Mouse (Mus musculus) MEL (cell line): Measurements from ENCODE around the gene Retreg2.

Experiments
- BHLHE40 ChIP-seq: IDR thresholded peaks from 2 replicates; pipeline ENCODE4 v1.6.1; 2012; ENCODE audit warnings: low read depth, mild to moderate bottlenecking, inconsistent platforms, low read length, improper control_type of control experiment, borderline replicate concordance
- CHD2 ChIP-seq: IDR thresholded peaks from 2 replicates; pipeline ENCODE4 v1.6.1; 2011; ENCODE audit warnings: low read length, improper control_type of control experiment
- CTCF ChIP-seq, 3 experiments: IDR thresholded peaks in 2 of 3; conservative IDR thresholded peaks in 1 of 3; 2 replicates each; pipeline ENCODE4 v1.5.1; 2011 to 2012; ENCODE audit warnings: low read length in 3 of 3, low read depth in 2 of 3, mild to moderate bottlenecking in 2 of 3, improper control_type of control experiment in 1 of 3, inconsistent platforms in 1 of 3, mixed read lengths in 1 of 3, moderate library complexity in 1 of 3; ENCODE audit not compliant: control insufficient read depth in 1 of 3, insufficient read depth in 1 of 3, poor library complexity in 1 of 3, severe bottlenecking in 1 of 3
- EP300 ChIP-seq, 2 experiments: IDR thresholded peaks; 2 replicates each; pipeline ENCODE4 v1.6.1; 2011; ENCODE audit warnings: improper control_type of control experiment in 2 of 2, low read length in 2 of 2, low read depth in 1 of 2, mild to moderate bottlenecking in 1 of 2
- GATA1 ChIP-seq: IDR thresholded peaks from 2 replicates; pipeline ENCODE4 v1.6.1; 2011; ENCODE audit warnings: low read depth, low read length, improper control_type of control experiment
- HCFC1 ChIP-seq: IDR thresholded peaks from 2 replicates; pipeline ENCODE4 v1.6.1; 2012; ENCODE audit warnings: low read depth, mild to moderate bottlenecking, inconsistent platforms, low read length, improper control_type of control experiment, moderate library complexity
- MAX ChIP-seq: IDR thresholded peaks from 2 replicates; pipeline ENCODE4 v1.6.1; 2011; ENCODE audit warnings: low read length, improper control_type of control experiment
- MEF2A ChIP-seq: IDR thresholded peaks from 2 replicates; pipeline ENCODE4 v1.6.1; 2014; ENCODE audit warnings: low read depth, mild to moderate bottlenecking, inconsistent platforms, low read length, improper control_type of control experiment; ENCODE audit not compliant: poor library complexity, insufficient replicate concordance, severe bottlenecking; ENCODE audit errors: extremely low read depth
- POLR2A ChIP-seq, 2 experiments: IDR thresholded peaks; 2 replicates each; pipeline ENCODE4 v1.6.1; 2011 to 2012; ENCODE audit warnings: low read length in 2 of 2, mild to moderate bottlenecking in 2 of 2, control low read depth in 1 of 2, improper control_type of control experiment in 1 of 2, low read depth in 1 of 2, moderate library complexity in 1 of 2; ENCODE audit not compliant: control insufficient read depth in 1 of 2, insufficient read depth in 1 of 2, poor library complexity in 1 of 2
- POLR2AphosphoS2 ChIP-seq: IDR thresholded peaks from 2 replicates; pipeline ENCODE4 v1.6.1; 2011; ENCODE audit warnings: low read length, improper control_type of control experiment
- TAL1 ChIP-seq: IDR thresholded peaks from 2 replicates; pipeline ENCODE4 v1.6.1; 2012; ENCODE audit warnings: mild to moderate bottlenecking, inconsistent platforms, low read length, moderate library complexity, mixed read lengths
- TCF12 ChIP-seq: IDR thresholded peaks from 2 replicates; pipeline ENCODE4 v1.6.1; 2014; ENCODE audit warnings: low read depth, mild to moderate bottlenecking, inconsistent platforms, low read length, improper control_type of control experiment, moderate library complexity
- ZKSCAN1 ChIP-seq: IDR thresholded peaks from 2 replicates; pipeline ENCODE4 v1.6.1; 2012; ENCODE audit warnings: low read depth, mild to moderate bottlenecking, inconsistent platforms, low read length, improper control_type of control experiment, moderate library complexity
- ZMIZ1 ChIP-seq: IDR thresholded peaks from 2 replicates; pipeline ENCODE4 v1.6.1; 2012; ENCODE audit warnings: low read depth, mild to moderate bottlenecking, inconsistent platforms, low read length, improper control_type of control experiment, moderate library complexity

- TF ChIP-seq POLR2A (IDR thresholded peaks at IDR 0.05; ENCODE audit: control insufficient read depth in 1 of 2, insufficient read depth in 1 of 2, low read depth in 1 of 2, low read length in 2 of 2, poor library complexity in 1 of 2) (no peak), TCF12 (no peak), MAX (no peak), CHD2 (no peak), CTCF (IDR thresholded peaks at IDR 0.05 in 2 of 3, conservative IDR thresholded peaks at IDR 0.05 in 1 of 3; ENCODE audit: control insufficient read depth in 1 of 3, insufficient read depth in 1 of 3, low read depth in 2 of 3, low read length in 3 of 3, poor library complexity in 1 of 3, severe bottlenecking in 1 of 3) (no peak), GATA1 (no peak), MEF2A (no peak), BHLHE40 (no peak), HCFC1 (no peak), ZKSCAN1 (no peak), EP300 (IDR thresholded peaks at IDR 0.05; ENCODE audit: low read depth in 1 of 2, low read length in 2 of 2) (no peak), ZMIZ1 (no peak), TAL1 (no peak), POLR2AphosphoS2 (no peak; the same call in 1 of the 2 replicates)
Observed at GRCm38 (mm10) chr1:75136293-75136692, 6.3 kb upstream of the Retreg2 start.
